Mouse (Mus musculus): ENCODE measurements around the gene Ank.
A peak's percentile ranks its signal among the peaks of the same experiment; 100 is the strongest.
"Not testable (repeated sequence)": the region's sequence is repeated elsewhere in the genome, so short reads cannot be mapped to it uniquely, and the experiment has no call there.

Gene Ank

GRCm38 (mm10) chr15:27466131-27467080 lies at the start of gene Ank:
Gene Ank (plus strand): TSS chr15:27466677.
- peak; percentile 81 for DNase-seq (ENCODE audit: low spot score)

GRCm38 (mm10) chr15:27418566-27419331 lies 47.7 kb upstream of the Ank start:
- no peak for DNase-seq (ENCODE audit: low spot score)

GRCm38 (mm10) chr15:27421531-27421930 lies 44.9 kb upstream of the Ank start:
- no peak for DNase-seq (ENCODE audit: low spot score)

- no peak for DNase-seq (ENCODE audit: low spot score)
Observed at GRCm38 (mm10) chr15:27427581-27427980, 38.9 kb upstream of the Ank start.

- no peak for DNase-seq (ENCODE audit: low spot score)
Observed at GRCm38 (mm10) chr15:27430241-27430640, 36.2 kb upstream of the Ank start.

GRCm38 (mm10) chr15:27432851-27433615 lies 33.4 kb upstream of the Ank start:
- no peak for DNase-seq (ENCODE audit: low spot score)

- no peak for DNase-seq (ENCODE audit: low spot score)
Observed at GRCm38 (mm10) chr15:27435409-27435808, 31.1 kb upstream of the Ank start.

- no peak for DNase-seq (ENCODE audit: low spot score)
Observed at GRCm38 (mm10) chr15:27436194-27436593, 30.3 kb upstream of the Ank start.

GRCm38 (mm10) chr15:27441053-27441452 lies 25.4 kb upstream of the Ank start:
- no peak for DNase-seq (ENCODE audit: low spot score)

GRCm38 (mm10) chr15:27441529-27441928 lies 24.9 kb upstream of the Ank start:
- DNase-seq (ENCODE audit: low spot score): no peak

GRCm38 (mm10) chr15:27441951-27442350 lies 24.5 kb upstream of the Ank start:
- no peak for DNase-seq (ENCODE audit: low spot score)

GRCm38 (mm10) chr15:27444772-27445347 lies 21.6 kb upstream of the Ank start:
- no peak for DNase-seq (ENCODE audit: low spot score)

GRCm38 (mm10) chr15:27450689-27451088 lies 15.8 kb upstream of the Ank start:
- DNase-seq (ENCODE audit: low spot score): no peak

GRCm38 (mm10) chr15:27451760-27452159 lies 14.7 kb upstream of the Ank start:
- no peak for DNase-seq (ENCODE audit: low spot score)

- DNase-seq (ENCODE audit: low spot score): no peak
Observed at GRCm38 (mm10) chr15:27452496-27452895, 14.0 kb upstream of the Ank start.

GRCm38 (mm10) chr15:27457001-27457400 lies 9.5 kb upstream of the Ank start:
- DNase-seq (ENCODE audit: low spot score): no peak

GRCm38 (mm10) chr15:27459781-27460180 lies 6.7 kb upstream of the Ank start:
- DNase-seq (ENCODE audit: low spot score): not testable (repeated sequence)

GRCm38 (mm10) chr15:27461336-27462245 lies 4.9 kb upstream of the Ank start:
- no peak for DNase-seq (ENCODE audit: low spot score)

GRCm38 (mm10) chr15:27463876-27464275 lies 2.6 kb upstream of the Ank start:
- no peak for DNase-seq (ENCODE audit: low spot score)

GRCm38 (mm10) chr15:27465391-27466005 lies 979 bp upstream of the Ank start:
- DNase-seq (ENCODE audit: low spot score): no peak

All from T-cell, adult 2 months (primary cell).